Mouse (Mus musculus): ENCODE results near the gene Pdia5. TPM values are rescaled to one million over a fixed set of nuclear protein-coding genes. Genes with fewer than 3 reads are reported as not detected.

Pdia5 gene
- polyA plus RNA-seq, 1 experiment from 2014 or later, result 26.9 TPM

- H3K27ac ChIP-seq (ENCODE audit: low read length), result no peak overlapping the region
- no peak overlapping the region for H3K4me3 ChIP-seq (ENCODE audit: low read length)
- H3K4me1 ChIP-seq (ENCODE audit: control insufficient read depth, insufficient read depth, low read length), result no peaks in the 10 kb centered on the region
- H3K36me3 ChIP-seq (ENCODE audit: control insufficient read depth, insufficient read depth), result peaks cover 6% of the 10 kb centered on the region
- no peaks in the 10 kb centered on the region for H3K27me3 ChIP-seq (ENCODE audit: control insufficient read depth, insufficient read depth, low read length)
- H3K9me3 ChIP-seq (replicated peaks; ENCODE audit: control insufficient read depth, low read length), result no peaks in the 10 kb centered on the region
- WGBS, result 85% methylated on average over 7 of the region's 7 CpGs
- no peak overlapping the region for H3K4me2 ChIP-seq (ENCODE audit: low read depth, low read length)
- no peak for ATAC-seq (replicated peaks; ENCODE audit: extremely low read depth, insufficient read depth, low FRiP score)
- no peak overlapping the region for H3K9ac ChIP-seq (ENCODE audit: low read length)
These were observed 31.1 kb downstream of the Pdia5 start for GRCm38 (mm10) chr16:35459584-35459983.

GRCm38 (mm10) chr16:35458297-35458696, 32.4 kb downstream of the Pdia5 start:
- Histone ChIP-seq H3K36me3 (ENCODE audit: control insufficient read depth, insufficient read depth) (peaks cover 6% of the 10 kb centered on the region), H3K4me2 (ENCODE audit: low read depth, low read length) (no peak overlapping the region), H3K27me3 (ENCODE audit: control insufficient read depth, insufficient read depth, low read length) (no peaks in the 10 kb centered on the region), H3K4me1 (ENCODE audit: control insufficient read depth, insufficient read depth, low read length) (no peaks in the 10 kb centered on the region), H3K9me3 (replicated peaks; ENCODE audit: control insufficient read depth, low read length) (no peaks in the 10 kb centered on the region), H3K4me3 (ENCODE audit: low read length) (no peak overlapping the region), H3K27ac (ENCODE audit: low read length) (no peak overlapping the region), H3K9ac (ENCODE audit: low read length) (no peak overlapping the region)
- WGBS, result 88% methylated on average over 11 of the region's 11 CpGs
- ATAC-seq (replicated peaks; ENCODE audit: extremely low read depth, insufficient read depth, low FRiP score), result no peak

- no peaks in the 10 kb centered on the region for H3K9me3 ChIP-seq (replicated peaks; ENCODE audit: control insufficient read depth, low read length)
- H3K9ac ChIP-seq (ENCODE audit: low read length), result no peak overlapping the region
- H3K27ac ChIP-seq (ENCODE audit: low read length), result no peak overlapping the region
- no peak overlapping the region for H3K4me2 ChIP-seq (ENCODE audit: low read depth, low read length)
- H3K4me3 ChIP-seq (ENCODE audit: low read length), result no peak overlapping the region
- H3K36me3 ChIP-seq (ENCODE audit: control insufficient read depth, insufficient read depth), result peaks cover 6% of the 10 kb centered on the region; the same call in 1 of the 2 replicates
- 0 out of 2 replicates have a peak, but pooled peaks cover 2% of the 10 kb centered on the region for H3K4me1 ChIP-seq (ENCODE audit: control insufficient read depth, insufficient read depth, low read length)
- WGBS, result 79% methylated on average over 8 of the region's 8 CpGs
- ATAC-seq (replicated peaks; ENCODE audit: extremely low read depth, insufficient read depth, low FRiP score), result no peak
- H3K27me3 ChIP-seq (ENCODE audit: control insufficient read depth, insufficient read depth, low read length), result no peaks in the 10 kb centered on the region
These were observed 33.2 kb downstream of the Pdia5 start for GRCm38 (mm10) chr16:35457488-35457887.

- WGBS, result 87% methylated on average over 7 of the region's 7 CpGs
- Histone ChIP-seq H3K9ac (ENCODE audit: low read length) (no peak overlapping the region), H3K27ac (ENCODE audit: low read length) (no peak overlapping the region), H3K4me2 (ENCODE audit: low read depth, low read length) (no peak overlapping the region), H3K27me3 (ENCODE audit: control insufficient read depth, insufficient read depth, low read length) (no peaks in the 10 kb centered on the region), H3K9me3 (replicated peaks; ENCODE audit: control insufficient read depth, low read length) (no peaks in the 10 kb centered on the region), H3K4me1 (ENCODE audit: control insufficient read depth, insufficient read depth, low read length) (0 out of 2 replicates have a peak, but pooled peaks cover 2% of the 10 kb centered on the region), H3K4me3 (ENCODE audit: low read length) (no peak overlapping the region), H3K36me3 (ENCODE audit: control insufficient read depth, insufficient read depth) (peaks cover 2% of the 10 kb centered on the region; the same call in 1 of the 2 replicates)
- no peak for ATAC-seq (replicated peaks; ENCODE audit: extremely low read depth, insufficient read depth, low FRiP score)
These were observed 33.7 kb downstream of the Pdia5 start for GRCm38 (mm10) chr16:35457011-35457419.

- no peak overlapping the region for H3K4me3 ChIP-seq (ENCODE audit: low read length)
- ATAC-seq (replicated peaks; ENCODE audit: extremely low read depth, insufficient read depth, low FRiP score), result no peak
These were observed 34.4 kb downstream of the Pdia5 start for GRCm38 (mm10) chr16:35456305-35456704.

GRCm38 (mm10) chr16:35455822-35456221, 34.9 kb downstream of the Pdia5 start:
- WGBS, result 82% methylated on average over 10 of the region's 10 CpGs

More at GRCm38 (mm10) chr16:35456305-35456704, 34.4 kb downstream of the Pdia5 start:
- 89% methylated on average over 9 of the region's 9 CpGs for WGBS
- H3K4me1 ChIP-seq (ENCODE audit: control insufficient read depth, insufficient read depth, low read length), result 0 out of 2 replicates have a peak, but pooled peaks cover 2% of the 10 kb centered on the region
- H3K9ac ChIP-seq (ENCODE audit: low read length), result no peak overlapping the region
- no peak overlapping the region for H3K4me2 ChIP-seq (ENCODE audit: low read depth, low read length)
- no peaks in the 10 kb centered on the region for H3K27me3 ChIP-seq (ENCODE audit: control insufficient read depth, insufficient read depth, low read length)
- H3K9me3 ChIP-seq (replicated peaks; ENCODE audit: control insufficient read depth, low read length), result no peaks in the 10 kb centered on the region
- H3K27ac ChIP-seq (ENCODE audit: low read length), result no peak overlapping the region
- H3K36me3 ChIP-seq (ENCODE audit: control insufficient read depth, insufficient read depth), result peaks cover 2% of the 10 kb centered on the region; the same call in 1 of the 2 replicates

GRCm38 (mm10) chr16:35450018-35450630, 40.5 kb downstream of the Pdia5 start:
- Histone ChIP-seq H3K27me3 (ENCODE audit: control insufficient read depth, insufficient read depth, low read length) (no peaks in the 10 kb centered on the region), H3K4me1 (ENCODE audit: control insufficient read depth, insufficient read depth, low read length) (0 out of 2 replicates have a peak, but pooled peaks cover 2% of the 10 kb centered on the region), H3K27ac (ENCODE audit: low read length) (no peak overlapping the region), H3K4me2 (ENCODE audit: low read depth, low read length) (no peak overlapping the region), H3K9me3 (replicated peaks; ENCODE audit: control insufficient read depth, low read length) (no peaks in the 10 kb centered on the region), H3K4me3 (ENCODE audit: low read length) (no peak overlapping the region), H3K36me3 (ENCODE audit: control insufficient read depth, insufficient read depth) (peaks cover 5% of the 10 kb centered on the region), H3K9ac (ENCODE audit: low read length) (no peak overlapping the region)
- ATAC-seq (replicated peaks; ENCODE audit: extremely low read depth, insufficient read depth, low FRiP score), result no peak
- WGBS, result 92% methylated on average over 16 of the region's 16 CpGs

More at GRCm38 (mm10) chr16:35455822-35456221, 34.9 kb downstream of the Pdia5 start:
- Histone ChIP-seq H3K27me3 (ENCODE audit: control insufficient read depth, insufficient read depth, low read length) (no peaks in the 10 kb centered on the region), H3K4me3 (ENCODE audit: low read length) (no peak overlapping the region), H3K27ac (ENCODE audit: low read length) (no peak overlapping the region), H3K4me1 (ENCODE audit: control insufficient read depth, insufficient read depth, low read length) (0 out of 2 replicates have a peak, but pooled peaks cover 2% of the 10 kb centered on the region), H3K36me3 (ENCODE audit: control insufficient read depth, insufficient read depth) (peaks cover under 1% of the 10 kb centered on the region; the same call in 1 of the 2 replicates), H3K9me3 (replicated peaks; ENCODE audit: control insufficient read depth, low read length) (no peaks in the 10 kb centered on the region), H3K9ac (ENCODE audit: low read length) (no peak overlapping the region), H3K4me2 (ENCODE audit: low read depth, low read length) (no peak overlapping the region)
- ATAC-seq (replicated peaks; ENCODE audit: extremely low read depth, insufficient read depth, low FRiP score), result no peak

- no peaks in the 10 kb centered on the region for H3K9me3 ChIP-seq (replicated peaks; ENCODE audit: control insufficient read depth, low read length)
- no peak overlapping the region for H3K27ac ChIP-seq (ENCODE audit: low read length)
- no peak overlapping the region for H3K4me3 ChIP-seq (ENCODE audit: low read length)
- H3K9ac ChIP-seq (ENCODE audit: low read length), result no peak overlapping the region
- H3K27me3 ChIP-seq (ENCODE audit: control insufficient read depth, insufficient read depth, low read length), result no peaks in the 10 kb centered on the region
- WGBS, result 94% methylated on average over 4 of the region's 4 CpGs
- H3K36me3 ChIP-seq (ENCODE audit: control insufficient read depth, insufficient read depth), result 0 out of 2 replicates have a peak, but pooled peaks cover 4% of the 10 kb centered on the region
- no peak for ATAC-seq (replicated peaks; ENCODE audit: extremely low read depth, insufficient read depth, low FRiP score)
- peaks cover 19% of the 10 kb centered on the region for H3K4me1 ChIP-seq (ENCODE audit: control insufficient read depth, insufficient read depth, low read length)
- H3K4me2 ChIP-seq (ENCODE audit: low read depth, low read length), result no peak overlapping the region
These were observed 48.7 kb downstream of the Pdia5 start for GRCm38 (mm10) chr16:35442026-35442415.

- no peak for ATAC-seq (replicated peaks; ENCODE audit: extremely low read depth, insufficient read depth, low FRiP score)
- no peak overlapping the region for H3K4me2 ChIP-seq (ENCODE audit: low read depth, low read length)
- no peak overlapping the region for H3K9ac ChIP-seq (ENCODE audit: low read length)
- H3K4me1 ChIP-seq (ENCODE audit: control insufficient read depth, insufficient read depth, low read length), result peaks cover 19% of the 10 kb centered on the region
- 0 out of 2 replicates have a peak, but pooled peaks cover 5% of the 10 kb centered on the region for H3K36me3 ChIP-seq (ENCODE audit: control insufficient read depth, insufficient read depth)
- no peaks in the 10 kb centered on the region for H3K27me3 ChIP-seq (ENCODE audit: control insufficient read depth, insufficient read depth, low read length)
- no peak overlapping the region for H3K27ac ChIP-seq (ENCODE audit: low read length)
- 86% methylated on average over 9 of the region's 9 CpGs for WGBS
- H3K9me3 ChIP-seq (replicated peaks; ENCODE audit: control insufficient read depth, low read length), result no peaks in the 10 kb centered on the region
- no peak overlapping the region for H3K4me3 ChIP-seq (ENCODE audit: low read length)
These were observed 49.2 kb downstream of the Pdia5 start for GRCm38 (mm10) chr16:35441346-35442025.
